Mouse (Mus musculus): ENCODE measurements at regions not wholly inside any gene's neighbourhood (a gene's known extent, or its start where the extent isn't known, plus 50 kb on each side); places are given as distances from the start of the nearest gene placed in this dataset.
A peak's percentile ranks its signal among the peaks of the same experiment; 100 is the strongest.
"Not testable (repeated sequence)": the region's sequence is repeated elsewhere in the genome, so short reads cannot be mapped to it uniquely, and the experiment has no call there.

GRCm38 (mm10) chr6:53207781-53208180 lies 79.3 kb upstream of the Creb5 start:
- Histone ChIP-seq H3K27ac (ENCODE audit: insufficient read depth, low read length) (no peak overlapping the region; the same call in 1 of the 2 replicates), H3K9ac (ENCODE audit: low read depth, poor library complexity, severe bottlenecking) (no peak overlapping the region), H3K27me3 (ENCODE audit: control insufficient read depth, insufficient read depth, low read length, poor library complexity, severe bottlenecking) (no peaks in the 10 kb centered on the region), H3K4me1 (ENCODE audit: control insufficient read depth, insufficient read depth, low read length) (no peaks in the 10 kb centered on the region), H3K36me3 (ENCODE audit: control insufficient read depth, insufficient read depth, low read length, poor library complexity, severe bottlenecking) (no peaks in the 10 kb centered on the region), H3K9me3 (replicated peaks; ENCODE audit: control insufficient read depth, insufficient read depth, low read length, poor library complexity, severe bottlenecking) (peaks cover 4% of the 10 kb centered on the region; the same call in 1 of the 2 replicates), H3K4me3 (ENCODE audit: low read depth, low read length) (no peak overlapping the region)
- TF ChIP-seq POLR2A (IDR thresholded peaks at IDR 0.05; ENCODE audit: insufficient read depth, low read length) (no peak), CTCF (IDR thresholded peaks at IDR 0.05; ENCODE audit: low read depth, low read length) (no peak), EP300 (IDR thresholded peaks at IDR 0.05; ENCODE audit: insufficient read depth, low read depth, low read length) (no peak)

- Histone ChIP-seq H3K9ac (ENCODE audit: low read depth, poor library complexity, severe bottlenecking) (no peak overlapping the region), H3K4me1 (ENCODE audit: control insufficient read depth, insufficient read depth, low read length) (peaks cover under 1% of the 10 kb centered on the region), H3K27me3 (ENCODE audit: control insufficient read depth, insufficient read depth, low read length, poor library complexity, severe bottlenecking) (no peaks in the 10 kb centered on the region), H3K9me3 (replicated peaks; ENCODE audit: control insufficient read depth, insufficient read depth, low read length, poor library complexity, severe bottlenecking) (peaks cover 4% of the 10 kb centered on the region; the same call in 1 of the 2 replicates), H3K27ac (ENCODE audit: insufficient read depth, low read length) (no peak overlapping the region), H3K36me3 (ENCODE audit: control insufficient read depth, insufficient read depth, low read length, poor library complexity, severe bottlenecking) (no peaks in the 10 kb centered on the region), H3K4me3 (ENCODE audit: low read depth, low read length) (no peak overlapping the region)
- TF ChIP-seq EP300 (IDR thresholded peaks at IDR 0.05; ENCODE audit: insufficient read depth, low read depth, low read length) (no peak), POLR2A (IDR thresholded peaks at IDR 0.05; ENCODE audit: insufficient read depth, low read length) (no peak), CTCF (IDR thresholded peaks at IDR 0.05; ENCODE audit: low read depth, low read length) (no peak)
Measured at GRCm38 (mm10) chr6:53207361-53207760, 79.7 kb upstream of the Creb5 start.

GRCm38 (mm10) chr6:53201281-53201956 lies 85.7 kb upstream of the Creb5 start:
- no peaks in the 10 kb centered on the region for H3K36me3 ChIP-seq (ENCODE audit: control insufficient read depth, insufficient read depth, low read length, poor library complexity, severe bottlenecking)
- peak overlapping the region; percentile 95 for H3K27ac ChIP-seq (ENCODE audit: insufficient read depth, low read length)
- no peak overlapping the region for H3K4me3 ChIP-seq (ENCODE audit: low read depth, low read length)
- H3K9ac ChIP-seq (ENCODE audit: low read depth, poor library complexity, severe bottlenecking), result peak overlapping the region; percentile 35; the same call in 1 of the 2 replicates
- TF ChIP-seq EP300 (IDR thresholded peaks at IDR 0.05; ENCODE audit: insufficient read depth, low read depth, low read length), result peak; percentile 98
- TF ChIP-seq CTCF (IDR thresholded peaks at IDR 0.05; ENCODE audit: low read depth, low read length), result no peak
- peaks cover 4% of the 10 kb centered on the region; the same call in 1 of the 2 replicates for H3K9me3 ChIP-seq (replicated peaks; ENCODE audit: control insufficient read depth, insufficient read depth, low read length, poor library complexity, severe bottlenecking)
- H3K4me1 ChIP-seq (ENCODE audit: control insufficient read depth, insufficient read depth, low read length), result peaks cover 9% of the 10 kb centered on the region
- no peaks in the 10 kb centered on the region for H3K27me3 ChIP-seq (ENCODE audit: control insufficient read depth, insufficient read depth, low read length, poor library complexity, severe bottlenecking)

- Histone ChIP-seq H3K27me3 (ENCODE audit: control insufficient read depth, insufficient read depth, low read length, poor library complexity, severe bottlenecking) (no peaks in the 10 kb centered on the region), H3K27ac (ENCODE audit: insufficient read depth, low read length) (no peak overlapping the region), H3K9me3 (replicated peaks; ENCODE audit: control insufficient read depth, insufficient read depth, low read length, poor library complexity, severe bottlenecking) (peaks cover 2% of the 10 kb centered on the region; the same call in 1 of the 2 replicates), H3K4me3 (ENCODE audit: low read depth, low read length) (no peak overlapping the region), H3K9ac (ENCODE audit: low read depth, poor library complexity, severe bottlenecking) (no peak overlapping the region), H3K36me3 (ENCODE audit: control insufficient read depth, insufficient read depth, low read length, poor library complexity, severe bottlenecking) (no peaks in the 10 kb centered on the region), H3K4me1 (ENCODE audit: control insufficient read depth, insufficient read depth, low read length) (peaks cover 13% of the 10 kb centered on the region)
- TF ChIP-seq CTCF (IDR thresholded peaks at IDR 0.05; ENCODE audit: low read depth, low read length), result no peak
- TF ChIP-seq POLR2A (IDR thresholded peaks at IDR 0.05; ENCODE audit: insufficient read depth, low read length), result no peak
- TF ChIP-seq EP300 (IDR thresholded peaks at IDR 0.05; ENCODE audit: insufficient read depth, low read depth, low read length), result no peak
Measured at GRCm38 (mm10) chr6:53199474-53199873, 87.6 kb upstream of the Creb5 start.

- not testable (repeated sequence) for H3K36me3 ChIP-seq (ENCODE audit: control insufficient read depth, insufficient read depth, low read length, poor library complexity, severe bottlenecking)
- H3K4me3 ChIP-seq (ENCODE audit: low read depth, low read length), result peak overlapping the region; percentile 66
Measured at GRCm38 (mm10) chr6:53182131-53182530, 104.9 kb upstream of the Creb5 start.

GRCm38 (mm10) chr6:53164423-53164841 lies 96.0 kb upstream of the Jazf1 start:
- Histone ChIP-seq H3K27me3 (ENCODE audit: control insufficient read depth, insufficient read depth, low read length, poor library complexity, severe bottlenecking) (no peaks in the 10 kb centered on the region), H3K4me1 (ENCODE audit: control insufficient read depth, insufficient read depth, low read length) (peaks cover 2% of the 10 kb centered on the region), H3K9me3 (replicated peaks; ENCODE audit: control insufficient read depth, insufficient read depth, low read length, poor library complexity, severe bottlenecking) (no peaks in the 10 kb centered on the region), H3K27ac (ENCODE audit: insufficient read depth, low read length) (no peak overlapping the region), H3K36me3 (ENCODE audit: control insufficient read depth, insufficient read depth, low read length, poor library complexity, severe bottlenecking) (no peaks in the 10 kb centered on the region), H3K9ac (ENCODE audit: low read depth, poor library complexity, severe bottlenecking) (no peak overlapping the region), H3K4me3 (ENCODE audit: low read depth, low read length) (no peak overlapping the region)
- TF ChIP-seq POLR2A (IDR thresholded peaks at IDR 0.05; ENCODE audit: insufficient read depth, low read length), result no peak
- no peak for TF ChIP-seq CTCF (IDR thresholded peaks at IDR 0.05; ENCODE audit: low read depth, low read length)
- 0 out of 2 replicates have a peak, but pooled peaks have one; percentile 54 for TF ChIP-seq EP300 (IDR thresholded peaks at IDR 0.05; ENCODE audit: insufficient read depth, low read depth, low read length)

More at GRCm38 (mm10) chr6:53182131-53182530, 104.9 kb upstream of the Creb5 start:
- not testable (repeated sequence) for H3K4me1 ChIP-seq (ENCODE audit: control insufficient read depth, insufficient read depth, low read length); H3K9me3 ChIP-seq (replicated peaks; ENCODE audit: control insufficient read depth, insufficient read depth, low read length, poor library complexity, severe bottlenecking); H3K27ac ChIP-seq (ENCODE audit: insufficient read depth, low read length); H3K27me3 ChIP-seq (ENCODE audit: control insufficient read depth, insufficient read depth, low read length, poor library complexity, severe bottlenecking)
- peak overlapping the region; percentile 56; the same call in 1 of the 2 replicates for H3K9ac ChIP-seq (ENCODE audit: low read depth, poor library complexity, severe bottlenecking)

Data from ES-Bruce4 (cell line).